Mouse (Mus musculus): ENCODE measurements around the gene Eaf2.

Eaf2 gene

GRCm38 (mm10) chr16:36874583-36875275 lies at the start of gene Eaf2, which contains the start of gene Golgb1:
Eaf2 (minus strand) TSS chr16:36875003.
Golgb1 (plus strand) TSS chr16:36875140.
- peak; percentile 99 for DNase-seq (ENCODE audit: low read depth, low spot score)

- DNase-seq (ENCODE audit: low read depth, low spot score) = no peak
Measured at GRCm38 (mm10) chr16:36924312-36924711, 49.5 kb upstream of the Eaf2 start.

GRCm38 (mm10) chr16:36921980-36922379 lies 47.2 kb upstream of the Eaf2 start:
- DNase-seq (ENCODE audit: low read depth, low spot score) = no peak

GRCm38 (mm10) chr16:36921067-36921613 lies 46.3 kb upstream of the Eaf2 start:
- DNase-seq (ENCODE audit: low read depth, low spot score) = no peak

- DNase-seq (ENCODE audit: low read depth, low spot score) = no peak
Measured at GRCm38 (mm10) chr16:36920410-36920809, 45.6 kb upstream of the Eaf2 start.

GRCm38 (mm10) chr16:36918505-36918904 lies 43.7 kb upstream of the Eaf2 start:
- DNase-seq (ENCODE audit: low read depth, low spot score) = no peak

GRCm38 (mm10) chr16:36914195-36914594 lies 39.4 kb upstream of the Eaf2 start:
- DNase-seq (ENCODE audit: low read depth, low spot score) = no peak

- no peak for DNase-seq (ENCODE audit: low read depth, low spot score)
Measured at GRCm38 (mm10) chr16:36912311-36912710, 37.5 kb upstream of the Eaf2 start.

- DNase-seq (ENCODE audit: low read depth, low spot score) = no peak
Measured at GRCm38 (mm10) chr16:36911909-36912308, 37.1 kb upstream of the Eaf2 start.

GRCm38 (mm10) chr16:36903156-36903555 lies 28.4 kb upstream of the Eaf2 start:
- DNase-seq (ENCODE audit: low read depth, low spot score) = no peak

- DNase-seq (ENCODE audit: low read depth, low spot score) = no peak
Measured at GRCm38 (mm10) chr16:36896712-36897111, 21.9 kb upstream of the Eaf2 start.

GRCm38 (mm10) chr16:36893317-36893716 lies 18.5 kb upstream of the Eaf2 start:
- no peak for DNase-seq (ENCODE audit: low read depth, low spot score)

- no peak for DNase-seq (ENCODE audit: low read depth, low spot score)
Measured at GRCm38 (mm10) chr16:36891415-36891814, 16.6 kb upstream of the Eaf2 start.

GRCm38 (mm10) chr16:36890559-36890958 lies 15.8 kb upstream of the Eaf2 start:
- no peak for DNase-seq (ENCODE audit: low read depth, low spot score)

- no peak for DNase-seq (ENCODE audit: low read depth, low spot score)
Measured at GRCm38 (mm10) chr16:36887546-36887945, 12.7 kb upstream of the Eaf2 start.

GRCm38 (mm10) chr16:36885912-36886311 lies 11.1 kb upstream of the Eaf2 start:
- DNase-seq (ENCODE audit: low read depth, low spot score) = peak; percentile 54

GRCm38 (mm10) chr16:36884881-36885280 lies 10.1 kb upstream of the Eaf2 start:
- no peak for DNase-seq (ENCODE audit: low read depth, low spot score)

- no peak for DNase-seq (ENCODE audit: low read depth, low spot score)
Measured at GRCm38 (mm10) chr16:36882737-36883343, 8.0 kb upstream of the Eaf2 start.

- no peak for DNase-seq (ENCODE audit: low read depth, low spot score)
Measured at GRCm38 (mm10) chr16:36877316-36877715, 2.5 kb upstream of the Eaf2 start.

- DNase-seq (ENCODE audit: low read depth, low spot score) = no peak
Measured at GRCm38 (mm10) chr16:36875276-36875851, 561 bp upstream of the Eaf2 start.

GRCm38 (mm10) chr16:36869442-36869841 lies 5.4 kb downstream of the Eaf2 start:
- no peak for DNase-seq (ENCODE audit: low read depth, low spot score)

GRCm38 (mm10) chr16:36863585-36863984 lies 11.2 kb downstream of the Eaf2 start:
- no peak for DNase-seq (ENCODE audit: low read depth, low spot score)

- DNase-seq (ENCODE audit: low read depth, low spot score) = no peak
Measured at GRCm38 (mm10) chr16:36851202-36851601, 23.6 kb downstream of the Eaf2 start.
